Mouse (Mus musculus) megakaryocyte, embryonic 14.5 days (primary cell): ENCODE results near the gene Gsdme. TPM values are rescaled to one million over a fixed set of nuclear protein-coding genes. Genes with fewer than 3 reads are reported as not detected.
A peak's percentile ranks its signal among the peaks of the same experiment; 100 is the strongest.

Experiments used
- H3K27me3 ChIP-seq: replicated peaks from 2 replicates; pipeline ENCODE3; 2012; ENCODE audit warnings: inconsistent platforms
- H3K36me3 ChIP-seq: replicated peaks from 2 replicates; pipeline ENCODE3; 2012; ENCODE audit warnings: low read length, inconsistent platforms, mixed read lengths
- H3K4me1 ChIP-seq: 2 replicates; pipeline ENCODE4 v1.6.1; 2012; ENCODE audit warnings: inconsistent platforms
- H3K4me3 ChIP-seq: replicated peaks from 2 replicates; pipeline ENCODE3; 2012; ENCODE audit warnings: moderate library complexity, mild to moderate bottlenecking, inconsistent platforms
- H3K9me3 ChIP-seq: 2 replicates; pipeline ENCODE4 v1.6.1; 2012; ENCODE audit warnings: inconsistent platforms
- FLI1 ChIP-seq: IDR thresholded peaks from 2 replicates; pipeline ENCODE4 v1.6.1; 2012; ENCODE audit warnings: low read length, inconsistent platforms, mixed read lengths
- GATA1 ChIP-seq: IDR thresholded peaks from 3 replicates; pipeline ENCODE4 v1.6.1; 2012; ENCODE audit warnings: mixed read lengths, low read length, inconsistent platforms, borderline replicate concordance
- polyA plus RNA-seq: library from polyadenylated mRNA; stranded (reverse); fragments of >175 nt; gene quantifications from 2 replicates; pipeline ENCODE4 v1.2.3, GENCODE M21; 2012; ENCODE audit warnings: low replicate concordance; ENCODE audit not compliant: insufficient read depth

The Gsdme gene
- polyA plus RNA-seq, 1 experiment: 1.5 TPM

DNA sequence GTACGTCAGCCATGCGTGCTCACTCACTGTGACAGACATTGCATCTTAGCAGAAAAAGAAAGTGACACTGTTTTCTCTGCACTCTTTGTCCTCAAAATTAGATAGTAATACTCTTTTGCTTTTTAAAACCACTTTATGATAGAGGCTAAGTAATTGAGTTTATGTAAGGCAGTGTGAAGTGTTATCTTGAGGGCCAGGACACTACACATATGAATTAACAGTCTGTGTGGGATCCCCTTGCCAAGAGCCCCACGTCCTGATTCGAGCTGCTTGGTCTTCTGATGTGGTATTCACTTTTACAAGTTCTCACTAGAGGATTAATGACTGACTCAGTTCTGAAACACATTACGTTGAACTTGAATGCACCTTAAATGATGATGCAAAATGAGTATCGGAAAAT, 103.8 kb downstream of the Gsdme start:
- Histone ChIP-seq H3K4me1 (peaks cover 78% of the 10 kb centered on the region), H3K36me3 (peaks cover 49% of the 10 kb centered on the region), H3K9me3 (no peaks in the 10 kb centered on the region), H3K4me3 (peak overlapping the region; percentile 88), H3K27me3 (no peaks in the 10 kb centered on the region)
- TF ChIP-seq FLI1 (no peak), GATA1 (no peak)

DNA sequence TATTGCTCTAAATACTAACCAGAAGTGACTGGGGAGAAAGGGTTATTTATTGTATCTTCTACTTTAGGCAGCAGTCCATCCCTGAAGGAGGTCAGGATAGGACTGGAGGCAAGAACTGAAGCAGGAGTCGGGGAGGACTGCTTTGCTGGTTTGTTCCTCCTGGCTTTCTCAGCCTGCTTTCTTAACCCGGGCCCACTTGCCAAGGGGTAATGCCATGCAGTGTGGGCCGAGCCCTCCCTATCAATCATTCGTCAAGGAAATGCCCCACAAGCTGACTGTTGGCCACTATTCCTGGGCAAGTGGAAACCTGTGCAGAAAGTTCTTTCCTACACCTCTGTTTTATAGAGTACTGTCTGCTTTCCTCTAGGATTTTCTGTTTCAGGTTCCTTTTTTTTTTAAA, 114.3 kb downstream of the Gsdme start:
- H3K36me3 ChIP-seq: peaks cover 69% of the 10 kb centered on the region
- H3K4me1 ChIP-seq: peaks cover 45% of the 10 kb centered on the region
- H3K9me3 ChIP-seq: no peaks in the 10 kb centered on the region
- no peak overlapping the region for H3K4me3 ChIP-seq
- no peaks in the 10 kb centered on the region for H3K27me3 ChIP-seq
- TF ChIP-seq GATA1 (no peak), FLI1 (no peak)

DNA sequence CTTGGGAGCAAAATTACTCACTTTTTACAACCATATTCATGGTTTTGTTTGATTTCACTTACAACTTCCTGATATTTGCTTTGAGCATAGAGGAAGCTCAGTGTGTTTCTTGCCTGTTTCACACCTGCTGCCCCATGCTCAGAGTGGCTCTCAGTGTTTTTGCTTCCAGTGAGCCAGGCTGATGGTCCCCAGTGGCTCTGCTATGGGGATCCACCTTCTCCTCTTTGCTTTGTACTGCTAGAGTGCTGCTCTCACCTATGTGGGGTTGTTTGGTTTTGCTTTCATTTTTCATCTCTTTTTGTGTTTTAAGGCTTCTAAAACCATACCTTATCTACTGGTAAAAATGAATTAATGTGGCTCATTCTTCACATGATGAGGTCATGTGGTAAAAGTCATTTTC, 117.5 kb downstream of the Gsdme start:
- peaks cover 50% of the 10 kb centered on the region for H3K4me1 ChIP-seq
- no peaks in the 10 kb centered on the region for H3K27me3 ChIP-seq
- TF ChIP-seq FLI1: no peak
- TF ChIP-seq GATA1: no peak
- no peaks in the 10 kb centered on the region for H3K9me3 ChIP-seq
- peak overlapping the region; percentile 60 for H3K4me3 ChIP-seq
- peaks cover 59% of the 10 kb centered on the region for H3K36me3 ChIP-seq

DNA sequence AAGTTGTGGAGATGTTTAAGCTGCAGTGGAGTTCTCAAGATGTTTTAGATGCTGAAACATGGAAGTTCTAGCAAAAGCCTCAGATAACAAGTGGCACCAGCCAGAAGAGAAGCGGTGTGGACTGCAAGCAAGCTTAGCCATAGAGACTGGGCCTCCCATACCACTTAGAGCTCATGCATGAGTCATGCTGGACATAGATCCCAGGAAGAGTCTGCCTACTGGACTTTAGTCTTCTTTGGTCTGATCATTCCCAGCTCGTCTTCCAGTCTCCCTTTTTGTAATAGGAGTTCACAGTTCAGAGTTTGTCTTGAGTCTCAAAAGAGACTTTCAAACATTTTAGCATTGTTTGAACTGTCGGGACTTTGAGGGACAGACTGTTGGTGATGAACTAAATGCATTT, 124.1 kb downstream of the Gsdme start:
- TF ChIP-seq GATA1: no peak
- no peak for TF ChIP-seq FLI1
- Histone ChIP-seq H3K4me3 (no peak overlapping the region), H3K27me3 (no peaks in the 10 kb centered on the region), H3K4me1 (peaks cover 70% of the 10 kb centered on the region), H3K9me3 (no peaks in the 10 kb centered on the region), H3K36me3 (peaks cover 6% of the 10 kb centered on the region)

Other genes starting within 250 kb of the Gsdme start
- gene Mpp6, start 153.6 kb downstream of the Gsdme start, polyA plus RNA-seq: 2.1 and 9.7 TPM in 2 replicates
- 4.3 and 7.3 TPM in 2 replicates for gene Osbpl3, start 192.3 kb upstream of the Gsdme start, polyA plus RNA-seq